Mouse (Mus musculus): ENCODE data around the gene Kalrn.
A peak's percentile ranks its signal among the peaks of the same experiment; 100 is the strongest.

The Kalrn gene

GRCm38 (mm10) chr16:34491225-34491624 is 82.1 kb downstream of the Kalrn start:
- no peak for DNase-seq

GRCm38 (mm10) chr16:34490506-34490905 is 82.8 kb downstream of the Kalrn start:
- no peak for DNase-seq

- no peak for DNase-seq
Measured at GRCm38 (mm10) chr16:34489805-34490325, 83.5 kb downstream of the Kalrn start.

- DNase-seq = no peak
Measured at GRCm38 (mm10) chr16:34487823-34488222, 85.5 kb downstream of the Kalrn start.

GRCm38 (mm10) chr16:34487268-34487667 is 86.1 kb downstream of the Kalrn start:
- DNase-seq = no peak

GRCm38 (mm10) chr16:34485483-34485882 is 87.8 kb downstream of the Kalrn start:
- DNase-seq = no peak

- DNase-seq = no peak
Measured at GRCm38 (mm10) chr16:34484921-34485320, 88.4 kb downstream of the Kalrn start.

GRCm38 (mm10) chr16:34484213-34484612 is 89.1 kb downstream of the Kalrn start:
- DNase-seq = no peak

GRCm38 (mm10) chr16:34483716-34484115 is 89.6 kb downstream of the Kalrn start:
- DNase-seq = no peak

GRCm38 (mm10) chr16:34474741-34475140 is 98.6 kb downstream of the Kalrn start:
- DNase-seq = no peak

GRCm38 (mm10) chr16:34473891-34474290 is 99.4 kb downstream of the Kalrn start:
- DNase-seq = no peak

- DNase-seq = no peak
Measured at GRCm38 (mm10) chr16:34471441-34471840, 101.9 kb downstream of the Kalrn start.

GRCm38 (mm10) chr16:34470343-34470742 is 103.0 kb downstream of the Kalrn start:
- DNase-seq = no peak

GRCm38 (mm10) chr16:34469277-34469868 is 104.0 kb downstream of the Kalrn start:
- no peak for DNase-seq

GRCm38 (mm10) chr16:34466649-34467048 is 106.7 kb downstream of the Kalrn start:
- no peak for DNase-seq

- DNase-seq = no peak
Measured at GRCm38 (mm10) chr16:34456314-34456713, 117.0 kb downstream of the Kalrn start.

- DNase-seq = no peak
Measured at GRCm38 (mm10) chr16:34445666-34446065, 127.7 kb downstream of the Kalrn start.

GRCm38 (mm10) chr16:34441704-34442103 is 131.6 kb downstream of the Kalrn start:
- DNase-seq = no peak

GRCm38 (mm10) chr16:34440994-34441414 is 132.3 kb downstream of the Kalrn start:
- DNase-seq = peak; percentile 14

GRCm38 (mm10) chr16:34440019-34440615 is 133.2 kb downstream of the Kalrn start:
- no peak for DNase-seq

GRCm38 (mm10) chr16:34430131-34430530 is 143.2 kb downstream of the Kalrn start:
- no peak for DNase-seq

GRCm38 (mm10) chr16:34427654-34428053 is 145.7 kb downstream of the Kalrn start:
- no peak for DNase-seq

- DNase-seq = no peak
Measured at GRCm38 (mm10) chr16:34421473-34421872, 151.9 kb downstream of the Kalrn start.

- no peak for DNase-seq
Measured at GRCm38 (mm10) chr16:34417966-34418365, 155.4 kb downstream of the Kalrn start.

GRCm38 (mm10) chr16:34417383-34417782 is 155.9 kb downstream of the Kalrn start:
- no peak for DNase-seq

Measured in cerebellum, adult 11-12 months (tissue).